Mouse (Mus musculus): ENCODE data around the gene Tnfsf14.

GRCm38 (mm10) chr17:57227468-57227867 lies 33.5 kb upstream of the Tnfsf14 start:
- TF ChIP-seq POLR2A (IDR thresholded peaks at IDR 0.05; ENCODE audit: insufficient read depth, low read depth, low read length): no peak
- no peak for TF ChIP-seq CTCF (IDR thresholded peaks at IDR 0.05; ENCODE audit: insufficient read depth, low read depth, low read length)

Data from olfactory bulb, adult 2 months (tissue).